Mouse (Mus musculus): ENCODE measurements at regions not wholly inside any gene's neighbourhood (a gene's known extent, or its start where the extent isn't known, plus 50 kb on each side); places are given as distances from the start of the nearest gene placed in this dataset.

- H3K4me3 ChIP-seq (ENCODE audit: low read depth, low read length): no peak overlapping the region
- no peaks in the 10 kb centered on the region for H3K36me3 ChIP-seq (ENCODE audit: control insufficient read depth, insufficient read depth, low read length)
- ATAC-seq (replicated peaks; ENCODE audit: low FRiP score) (no peak), DNase-seq (ENCODE audit: low spot score) (no peak)
- H3K9ac ChIP-seq (ENCODE audit: low read length): no peak overlapping the region
- no peaks in the 10 kb centered on the region for H3K27me3 ChIP-seq (ENCODE audit: control insufficient read depth, insufficient read depth, low read length)
- WGBS: 91% methylated on average over 5 of the region's 5 CpGs
- H3K4me1 ChIP-seq (replicated peaks; ENCODE audit: control insufficient read depth, insufficient read depth, low read length): no peaks in the 10 kb centered on the region
- H3K27ac ChIP-seq (ENCODE audit: low read depth, low read length): no peak overlapping the region
- H3K9me3 ChIP-seq (ENCODE audit: control insufficient read depth, low read length): no peaks in the 10 kb centered on the region
- H3K4me2 ChIP-seq (ENCODE audit: low read depth, low read length, severe bottlenecking): no peak overlapping the region
Measured at GRCm38 (mm10) chr1:51542801-51543200, 64.6 kb upstream of the Nabp1 start.

GRCm38 (mm10) chr1:51539634-51540033, 61.4 kb upstream of the Nabp1 start:
- DNase-seq (ENCODE audit: low spot score): no peak
- H3K36me3 ChIP-seq (ENCODE audit: control insufficient read depth, insufficient read depth, low read length): no peaks in the 10 kb centered on the region

GRCm38 (mm10) chr1:51538836-51539235, 60.6 kb upstream of the Nabp1 start:
- Histone ChIP-seq H3K4me1 (replicated peaks; ENCODE audit: control insufficient read depth, insufficient read depth, low read length) (no peaks in the 10 kb centered on the region), H3K9ac (ENCODE audit: low read length) (no peak overlapping the region), H3K27me3 (ENCODE audit: control insufficient read depth, insufficient read depth, low read length) (no peaks in the 10 kb centered on the region), H3K4me3 (ENCODE audit: low read depth, low read length) (no peak overlapping the region), H3K36me3 (ENCODE audit: control insufficient read depth, insufficient read depth, low read length) (no peaks in the 10 kb centered on the region), H3K27ac (ENCODE audit: low read depth, low read length) (no peak overlapping the region), H3K9me3 (ENCODE audit: control insufficient read depth, low read length) (no peaks in the 10 kb centered on the region), H3K4me2 (ENCODE audit: low read depth, low read length, severe bottlenecking) (no peak overlapping the region)
- WGBS: 71% methylated on average over 2 of the region's 2 CpGs
- ATAC-seq (replicated peaks; ENCODE audit: low FRiP score): no peak
- DNase-seq (ENCODE audit: low spot score): no peak

More at GRCm38 (mm10) chr1:51539634-51540033, 61.4 kb upstream of the Nabp1 start:
- WGBS: 83% methylated on average over 4 of the region's 4 CpGs
- H3K9ac ChIP-seq (ENCODE audit: low read length): no peak overlapping the region
- H3K27me3 ChIP-seq (ENCODE audit: control insufficient read depth, insufficient read depth, low read length): no peaks in the 10 kb centered on the region
- H3K4me2 ChIP-seq (ENCODE audit: low read depth, low read length, severe bottlenecking): no peak overlapping the region
- H3K9me3 ChIP-seq (ENCODE audit: control insufficient read depth, low read length): no peaks in the 10 kb centered on the region
- no peak for ATAC-seq (replicated peaks; ENCODE audit: low FRiP score)
- H3K4me3 ChIP-seq (ENCODE audit: low read depth, low read length): no peak overlapping the region
- no peak overlapping the region for H3K27ac ChIP-seq (ENCODE audit: low read depth, low read length)
- no peaks in the 10 kb centered on the region for H3K4me1 ChIP-seq (replicated peaks; ENCODE audit: control insufficient read depth, insufficient read depth, low read length)

GRCm38 (mm10) chr1:51537765-51538360, 59.6 kb upstream of the Nabp1 start:
- DNase-seq (ENCODE audit: low spot score) (no peak), ATAC-seq (replicated peaks; ENCODE audit: low FRiP score) (no peak)
- Histone ChIP-seq H3K36me3 (ENCODE audit: control insufficient read depth, insufficient read depth, low read length) (no peaks in the 10 kb centered on the region), H3K9me3 (ENCODE audit: control insufficient read depth, low read length) (no peaks in the 10 kb centered on the region), H3K4me3 (ENCODE audit: low read depth, low read length) (no peak overlapping the region), H3K4me2 (ENCODE audit: low read depth, low read length, severe bottlenecking) (no peak overlapping the region), H3K9ac (ENCODE audit: low read length) (no peak overlapping the region), H3K4me1 (replicated peaks; ENCODE audit: control insufficient read depth, insufficient read depth, low read length) (no peaks in the 10 kb centered on the region), H3K27ac (ENCODE audit: low read depth, low read length) (no peak overlapping the region), H3K27me3 (ENCODE audit: control insufficient read depth, insufficient read depth, low read length) (no peaks in the 10 kb centered on the region)
- WGBS: 93% methylated on average over 7 of the region's 7 CpGs

GRCm38 (mm10) chr1:51536076-51536475, 57.9 kb upstream of the Nabp1 start:
- H3K9me3 ChIP-seq (ENCODE audit: control insufficient read depth, low read length): no peaks in the 10 kb centered on the region
- no peak overlapping the region for H3K4me3 ChIP-seq (ENCODE audit: low read depth, low read length)
- no peak for ATAC-seq (replicated peaks; ENCODE audit: low FRiP score)
- WGBS: 71% methylated on average over 1 of the region's 1 CpGs
- H3K36me3 ChIP-seq (ENCODE audit: control insufficient read depth, insufficient read depth, low read length): no peaks in the 10 kb centered on the region
- H3K4me2 ChIP-seq (ENCODE audit: low read depth, low read length, severe bottlenecking): no peak overlapping the region
- H3K4me1 ChIP-seq (replicated peaks; ENCODE audit: control insufficient read depth, insufficient read depth, low read length): no peaks in the 10 kb centered on the region
- H3K27ac ChIP-seq (ENCODE audit: low read depth, low read length): no peak overlapping the region
- no peaks in the 10 kb centered on the region for H3K27me3 ChIP-seq (ENCODE audit: control insufficient read depth, insufficient read depth, low read length)
- no peak for DNase-seq (ENCODE audit: low spot score)
- no peak overlapping the region for H3K9ac ChIP-seq (ENCODE audit: low read length)

GRCm38 (mm10) chr1:51535414-51535813, 57.2 kb upstream of the Nabp1 start:
- H3K36me3 ChIP-seq (ENCODE audit: control insufficient read depth, insufficient read depth, low read length): no peaks in the 10 kb centered on the region
- H3K27ac ChIP-seq (ENCODE audit: low read depth, low read length): no peak overlapping the region
- H3K9ac ChIP-seq (ENCODE audit: low read length): no peak overlapping the region
- H3K4me1 ChIP-seq (replicated peaks; ENCODE audit: control insufficient read depth, insufficient read depth, low read length): no peaks in the 10 kb centered on the region
- DNase-seq (ENCODE audit: low spot score) (no peak), ATAC-seq (replicated peaks; ENCODE audit: low FRiP score) (no peak)
- no peaks in the 10 kb centered on the region for H3K9me3 ChIP-seq (ENCODE audit: control insufficient read depth, low read length)
- H3K27me3 ChIP-seq (ENCODE audit: control insufficient read depth, insufficient read depth, low read length): no peaks in the 10 kb centered on the region
- no peak overlapping the region for H3K4me3 ChIP-seq (ENCODE audit: low read depth, low read length)
- 90% methylated on average over 2 of the region's 2 CpGs for WGBS
- no peak overlapping the region for H3K4me2 ChIP-seq (ENCODE audit: low read depth, low read length, severe bottlenecking)

- Histone ChIP-seq H3K4me3 (ENCODE audit: low read depth, low read length) (no peak overlapping the region), H3K27ac (ENCODE audit: low read depth, low read length) (no peak overlapping the region), H3K4me1 (replicated peaks; ENCODE audit: control insufficient read depth, insufficient read depth, low read length) (no peaks in the 10 kb centered on the region), H3K9ac (ENCODE audit: low read length) (no peak overlapping the region), H3K9me3 (ENCODE audit: control insufficient read depth, low read length) (no peaks in the 10 kb centered on the region), H3K27me3 (ENCODE audit: control insufficient read depth, insufficient read depth, low read length) (no peaks in the 10 kb centered on the region), H3K36me3 (ENCODE audit: control insufficient read depth, insufficient read depth, low read length) (no peaks in the 10 kb centered on the region), H3K4me2 (ENCODE audit: low read depth, low read length, severe bottlenecking) (no peak overlapping the region)
- WGBS: 56% methylated on average over 1 of the region's 1 CpGs
- no peak for ATAC-seq (replicated peaks; ENCODE audit: low FRiP score)
- DNase-seq (ENCODE audit: low spot score): no peak
Measured at GRCm38 (mm10) chr1:51531360-51531759, 53.1 kb upstream of the Nabp1 start.

GRCm38 (mm10) chr1:51530191-51530926, 52.1 kb upstream of the Nabp1 start:
- H3K9ac ChIP-seq (ENCODE audit: low read length): no peak overlapping the region
- H3K27me3 ChIP-seq (ENCODE audit: control insufficient read depth, insufficient read depth, low read length): no peaks in the 10 kb centered on the region
- 54% methylated on average over 9 of the region's 9 CpGs for WGBS
- no peak overlapping the region for H3K4me2 ChIP-seq (ENCODE audit: low read depth, low read length, severe bottlenecking)
- H3K27ac ChIP-seq (ENCODE audit: low read depth, low read length): no peak overlapping the region
- no peaks in the 10 kb centered on the region for H3K9me3 ChIP-seq (ENCODE audit: control insufficient read depth, low read length)
- H3K4me3 ChIP-seq (ENCODE audit: low read depth, low read length): no peak overlapping the region
- H3K4me1 ChIP-seq (replicated peaks; ENCODE audit: control insufficient read depth, insufficient read depth, low read length): no peaks in the 10 kb centered on the region
- H3K36me3 ChIP-seq (ENCODE audit: control insufficient read depth, insufficient read depth, low read length): no peaks in the 10 kb centered on the region
- DNase-seq (ENCODE audit: low spot score) (no peak), ATAC-seq (replicated peaks; ENCODE audit: low FRiP score) (no peak)

- H3K4me3 ChIP-seq (ENCODE audit: low read depth, low read length): no peak overlapping the region
- DNase-seq (ENCODE audit: low spot score): no peak
- no peaks in the 10 kb centered on the region for H3K27me3 ChIP-seq (ENCODE audit: control insufficient read depth, insufficient read depth, low read length)
- no peak overlapping the region for H3K4me2 ChIP-seq (ENCODE audit: low read depth, low read length, severe bottlenecking)
- H3K27ac ChIP-seq (ENCODE audit: low read depth, low read length): no peak overlapping the region
- no peaks in the 10 kb centered on the region for H3K36me3 ChIP-seq (ENCODE audit: control insufficient read depth, insufficient read depth, low read length)
- H3K9ac ChIP-seq (ENCODE audit: low read length): no peak overlapping the region
- H3K9me3 ChIP-seq (ENCODE audit: control insufficient read depth, low read length): no peaks in the 10 kb centered on the region
- ATAC-seq (replicated peaks; ENCODE audit: low FRiP score): no peak
- WGBS: 78% methylated on average over 5 of the region's 5 CpGs
- no peaks in the 10 kb centered on the region for H3K4me1 ChIP-seq (replicated peaks; ENCODE audit: control insufficient read depth, insufficient read depth, low read length)
Measured at GRCm38 (mm10) chr1:51529653-51530052, 51.4 kb upstream of the Nabp1 start.
